Mouse (Mus musculus) forebrain, embryonic 15.5 days (tissue): Measurements from ENCODE around the gene Mesd. TPM values are rescaled to one million over a fixed set of nuclear protein-coding genes. Genes with fewer than 3 reads are reported as not detected.

Experiments used
- ATAC-seq: fragments of 200-750 bp; cut with Nextera tagmentation; replicated peaks from 2 replicates; pipeline ENCODE4 v1.8.0; 2017; ENCODE audit warnings: mild to moderate bottlenecking, moderate TSS enrichment, moderate library complexity
- H3K27ac ChIP-seq: fragments of 300-500 bp; sonication (generic); replicated peaks from 2 replicates; pipeline ENCODE4 v1.5.1; 2015; ENCODE audit warnings: mild to moderate bottlenecking, inconsistent platforms
- H3K27me3 ChIP-seq: fragments of 300-500 bp; sonication (generic); 2 replicates; pipeline ENCODE4 v1.6.1; 2015; ENCODE audit warnings: inconsistent platforms
- H3K36me3 ChIP-seq: fragments of 300-500 bp; sonication (generic); 2 replicates; pipeline ENCODE4 v1.6.1; 2015; ENCODE audit warnings: mild to moderate bottlenecking, inconsistent platforms
- H3K4me1 ChIP-seq: fragments of 300-500 bp; sonication (generic); 2 replicates; pipeline ENCODE4 v1.6.1; 2015; ENCODE audit warnings: inconsistent platforms
- H3K4me2 ChIP-seq: fragments of 300-500 bp; sonication (generic); replicated peaks from 2 replicates; pipeline ENCODE4 v1.6.1; 2015; ENCODE audit warnings: mild to moderate bottlenecking, inconsistent platforms
- H3K4me3 ChIP-seq: fragments of 300-500 bp; sonication (generic); 2 replicates; pipeline ENCODE4 v1.5.1; 2015; ENCODE audit warnings: mild to moderate bottlenecking, inconsistent platforms
- H3K9ac ChIP-seq: fragments of 300-500 bp; sonication (generic); replicated peaks from 2 replicates; pipeline ENCODE4 v1.6.1; 2015; ENCODE audit warnings: mild to moderate bottlenecking, inconsistent platforms
- H3K9me3 ChIP-seq: fragments of 300-500 bp; sonication (generic); 2 replicates; pipeline ENCODE4 v1.6.1; 2016; ENCODE audit warnings: inconsistent platforms
- WGBS: fragments of 180-500 bp; shearing (Covaris S2); methylation state at CpG from one replicate; pipeline ENCODE4 v1.1.7; 2015; ENCODE audit warnings: mixed read lengths; 5-methylcytosine and 5-hydroxymethylcytosine counted together
- polyA plus RNA-seq: library from polyadenylated mRNA; unstranded; fragments of >200 nt; fragmentation: Nextera tagmentation; extraction: Ambion mirVana; gene quantifications from 2 replicates; pipeline ENCODE4 v1.2.1, GENCODE M21; 2015

Mesd gene
- polyA plus RNA-seq, 1 experiment from 2014 or later: 73.2 TPM

DNA sequence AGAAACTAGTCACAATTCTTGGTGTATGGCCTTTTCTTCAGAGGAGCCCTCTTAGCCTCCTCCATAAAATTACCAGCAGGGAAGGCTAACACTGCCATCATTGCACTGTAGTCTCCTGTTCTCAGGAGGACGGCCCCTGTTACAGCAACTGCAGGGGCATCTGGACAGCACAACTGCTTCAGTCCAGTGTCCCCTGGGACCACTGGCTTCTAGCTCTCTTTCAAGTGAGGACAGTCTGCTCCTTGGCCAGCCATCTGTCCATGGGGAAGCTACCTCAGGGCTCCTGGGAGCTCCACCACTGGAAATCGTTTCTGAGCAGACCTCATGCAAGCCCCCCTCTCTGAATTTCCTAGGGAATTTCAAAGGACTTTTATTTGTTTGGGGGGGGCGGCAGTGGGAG lies 16.3 kb downstream of the Mesd start:
- H3K4me1 ChIP-seq: no peaks in the 10 kb centered on the region
- H3K4me2 ChIP-seq: no peak overlapping the region
- H3K9ac ChIP-seq: no peak overlapping the region
- WGBS: 87% methylated on average over 3 of the region's 3 CpGs
- ATAC-seq: no peak
- no peak overlapping the region for H3K27ac ChIP-seq
- H3K36me3 ChIP-seq: peaks cover 31% of the 10 kb centered on the region
- H3K4me3 ChIP-seq: no peak overlapping the region
- no peaks in the 10 kb centered on the region for H3K9me3 ChIP-seq
- H3K27me3 ChIP-seq: no peaks in the 10 kb centered on the region

DNA sequence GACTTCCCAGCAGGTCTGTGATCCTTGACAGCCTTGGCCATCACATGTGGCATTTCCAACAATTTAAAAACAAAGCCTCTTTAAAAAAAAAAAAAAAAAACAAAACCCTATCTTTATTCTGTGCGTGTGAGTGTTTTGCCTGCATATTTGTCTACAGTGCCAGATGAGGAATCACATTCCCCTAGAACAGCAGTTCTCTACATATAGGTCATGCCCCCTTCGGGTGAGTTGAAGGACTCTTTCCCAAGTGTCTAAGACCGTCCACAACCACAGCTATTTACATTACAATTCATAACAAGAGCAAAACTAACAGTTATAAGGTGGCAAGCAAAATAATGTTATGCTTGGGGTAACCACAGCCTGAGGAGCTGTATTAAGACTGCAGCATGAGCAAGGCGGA lies 17.2 kb downstream of the Mesd start:
- WGBS: 84% methylated on average over 4 of the region's 4 CpGs
- no peak overlapping the region for H3K4me2 ChIP-seq
- no peak overlapping the region for H3K27ac ChIP-seq
- H3K4me3 ChIP-seq: no peak overlapping the region
- no peaks in the 10 kb centered on the region for H3K9me3 ChIP-seq
- peaks cover 28% of the 10 kb centered on the region for H3K36me3 ChIP-seq
- no peaks in the 10 kb centered on the region for H3K27me3 ChIP-seq
- ATAC-seq: no peak
- no peaks in the 10 kb centered on the region for H3K4me1 ChIP-seq
- no peak overlapping the region for H3K9ac ChIP-seq

- Histone ChIP-seq H3K27ac (no peak overlapping the region), H3K9ac (no peak overlapping the region), H3K9me3 (no peaks in the 10 kb centered on the region), H3K4me2 (no peak overlapping the region), H3K4me3 (no peak overlapping the region), H3K36me3 (peaks cover 23% of the 10 kb centered on the region), H3K27me3 (no peaks in the 10 kb centered on the region), H3K4me1 (no peaks in the 10 kb centered on the region)
- WGBS: 75% methylated on average over 5 of the region's 5 CpGs
- ATAC-seq: no peak
These were observed 18.3 kb downstream of the Mesd start for GRCm38 (mm10) chr7:83902296-83903145.

GRCm38 (mm10) chr7:83904831-83905230 lies 20.6 kb downstream of the Mesd start:
- Histone ChIP-seq H3K36me3 (peaks cover 3% of the 10 kb centered on the region; the same call in 1 of the 2 replicates), H3K9ac (no peak overlapping the region), H3K27me3 (no peaks in the 10 kb centered on the region), H3K4me2 (no peak overlapping the region), H3K4me3 (no peak overlapping the region), H3K27ac (no peak overlapping the region), H3K4me1 (no peaks in the 10 kb centered on the region), H3K9me3 (no peaks in the 10 kb centered on the region)
- WGBS: 96% methylated on average over 3 of the region's 3 CpGs
- no peak for ATAC-seq

GRCm38 (mm10) chr7:83911909-83912308 lies 27.6 kb downstream of the Mesd start:
- 86% methylated on average over 3 of the region's 3 CpGs for WGBS
- no peak for ATAC-seq
- H3K9ac ChIP-seq: no peak overlapping the region

GRCm38 (mm10) chr7:83913405-83913932 lies 29.2 kb downstream of the Mesd start:
- no peak for ATAC-seq
- Histone ChIP-seq H3K4me1 (no peaks in the 10 kb centered on the region), H3K9me3 (no peaks in the 10 kb centered on the region), H3K9ac (no peak overlapping the region), H3K27me3 (no peaks in the 10 kb centered on the region), H3K36me3 (no peaks in the 10 kb centered on the region), H3K4me3 (no peak overlapping the region), H3K4me2 (no peak overlapping the region), H3K27ac (no peak overlapping the region)
- 93% methylated on average over 6 of the region's 6 CpGs for WGBS

More at GRCm38 (mm10) chr7:83911909-83912308, 27.6 kb downstream of the Mesd start:
- Histone ChIP-seq H3K27me3 (no peaks in the 10 kb centered on the region), H3K9me3 (no peaks in the 10 kb centered on the region), H3K4me2 (no peak overlapping the region), H3K27ac (no peak overlapping the region), H3K36me3 (no peaks in the 10 kb centered on the region), H3K4me1 (no peaks in the 10 kb centered on the region), H3K4me3 (no peak overlapping the region)

GRCm38 (mm10) chr7:83913995-83914394 lies 29.7 kb downstream of the Mesd start:
- Histone ChIP-seq H3K9ac (no peak overlapping the region), H3K4me3 (no peak overlapping the region), H3K4me2 (no peak overlapping the region), H3K27me3 (no peaks in the 10 kb centered on the region), H3K9me3 (no peaks in the 10 kb centered on the region), H3K27ac (no peak overlapping the region), H3K4me1 (no peaks in the 10 kb centered on the region), H3K36me3 (no peaks in the 10 kb centered on the region)
- WGBS: 81% methylated on average over 9 of the region's 9 CpGs
- no peak for ATAC-seq

GRCm38 (mm10) chr7:83914566-83914965 lies 30.3 kb downstream of the Mesd start:
- Histone ChIP-seq H3K27ac (no peak overlapping the region), H3K27me3 (no peaks in the 10 kb centered on the region), H3K9ac (no peak overlapping the region), H3K9me3 (no peaks in the 10 kb centered on the region), H3K4me3 (no peak overlapping the region), H3K36me3 (no peaks in the 10 kb centered on the region), H3K4me1 (no peaks in the 10 kb centered on the region), H3K4me2 (no peak overlapping the region)
- WGBS: 0% methylated on average over 3 of the region's 3 CpGs
- 0 out of 2 replicates have a peak, but pooled peaks have one; percentile 60 for ATAC-seq

- no peak overlapping the region for H3K4me2 ChIP-seq
These were observed 36.0 kb downstream of the Mesd start for GRCm38 (mm10) chr7:83920241-83920640.

GRCm38 (mm10) chr7:83921637-83922036 lies 37.4 kb downstream of the Mesd start:
- Histone ChIP-seq H3K4me1 (no peaks in the 10 kb centered on the region), H3K4me3 (no peak overlapping the region)

More at GRCm38 (mm10) chr7:83920241-83920640, 36.0 kb downstream of the Mesd start:
- H3K9ac ChIP-seq: no peak overlapping the region
- H3K4me3 ChIP-seq: no peak overlapping the region
- no peaks in the 10 kb centered on the region for H3K9me3 ChIP-seq
- ATAC-seq: no peak
- no peaks in the 10 kb centered on the region for H3K36me3 ChIP-seq
- no peak overlapping the region for H3K27ac ChIP-seq
- 70% methylated on average over 4 of the region's 4 CpGs for WGBS
- no peaks in the 10 kb centered on the region for H3K4me1 ChIP-seq
- no peaks in the 10 kb centered on the region for H3K27me3 ChIP-seq

DNA sequence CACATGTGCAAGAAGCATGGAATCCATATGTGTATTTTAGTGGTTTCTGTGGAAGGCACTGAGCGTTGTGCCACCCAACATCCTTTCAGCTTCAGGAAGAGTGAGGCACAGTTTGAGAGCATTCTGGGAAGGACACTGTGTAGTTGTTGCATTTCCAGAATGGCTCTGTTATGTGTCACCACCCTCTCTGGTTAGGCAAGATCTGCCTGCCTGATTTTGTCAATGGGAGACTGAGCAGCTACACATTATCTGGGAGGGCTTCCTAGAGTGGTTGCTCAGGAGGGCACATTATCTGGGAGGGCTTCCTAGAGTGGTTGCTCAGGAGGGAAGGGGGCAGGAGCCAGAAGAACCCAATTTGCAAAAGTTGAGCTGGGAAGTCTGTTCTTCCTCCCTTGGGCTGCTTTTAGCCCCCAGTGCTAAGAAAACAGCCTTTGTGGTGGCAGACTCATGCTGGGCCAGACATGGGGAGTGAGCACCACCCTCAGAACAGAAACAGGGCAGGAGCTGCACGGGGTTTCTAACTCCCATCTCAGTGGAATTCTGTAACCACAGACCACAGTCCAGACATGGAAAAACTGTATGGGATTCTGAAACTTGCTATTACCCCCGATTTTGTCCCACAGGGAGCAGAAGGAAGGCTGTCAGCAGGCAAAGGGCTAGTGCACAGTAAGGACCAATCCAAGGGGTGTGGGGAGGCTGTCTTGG lies 54.9 kb downstream of the Mesd start:
- no peak overlapping the region for H3K9ac ChIP-seq
- no peaks in the 10 kb centered on the region for H3K9me3 ChIP-seq
- H3K4me3 ChIP-seq: no peak overlapping the region
- H3K4me1 ChIP-seq: no peaks in the 10 kb centered on the region
- 73% methylated on average over 3 of the region's 3 CpGs for WGBS
- no peak overlapping the region for H3K4me2 ChIP-seq
- no peaks in the 10 kb centered on the region for H3K36me3 ChIP-seq
- H3K27me3 ChIP-seq: no peaks in the 10 kb centered on the region
- ATAC-seq: no peak
- H3K27ac ChIP-seq: no peak overlapping the region

More at GRCm38 (mm10) chr7:83921637-83922036, 37.4 kb downstream of the Mesd start:
- Histone ChIP-seq H3K9ac (no peak overlapping the region), H3K9me3 (no peaks in the 10 kb centered on the region), H3K4me2 (no peak overlapping the region), H3K27ac (no peak overlapping the region), H3K36me3 (no peaks in the 10 kb centered on the region), H3K27me3 (no peaks in the 10 kb centered on the region)
- no peak for ATAC-seq
- 30% methylated on average over 3 of the region's 3 CpGs for WGBS

DNA sequence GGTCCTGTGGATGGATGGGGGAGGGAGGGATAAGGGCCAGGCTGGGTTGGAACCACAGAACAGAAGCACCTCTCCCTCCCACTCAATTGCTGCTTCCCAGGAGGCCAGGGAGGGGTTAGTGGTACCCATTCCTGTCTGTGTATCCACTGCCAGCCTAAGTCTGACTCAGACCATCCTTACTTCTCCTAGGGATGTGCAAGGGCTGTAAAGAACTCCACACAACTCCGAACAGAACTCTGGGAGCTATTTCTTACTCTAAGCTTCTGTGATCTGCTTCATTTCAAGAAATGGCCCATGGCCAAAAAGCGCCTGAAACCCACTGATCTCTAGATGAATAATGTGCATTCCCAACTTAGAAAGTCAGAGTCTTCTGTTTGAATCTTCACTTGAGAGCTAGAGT lies 55.9 kb downstream of the Mesd start:
- H3K27ac ChIP-seq: no peak overlapping the region
- ATAC-seq: no peak
- H3K36me3 ChIP-seq: no peaks in the 10 kb centered on the region
- no peak overlapping the region for H3K4me3 ChIP-seq
- 84% methylated on average over 2 of the region's 2 CpGs for WGBS
- H3K9me3 ChIP-seq: no peaks in the 10 kb centered on the region
- no peaks in the 10 kb centered on the region for H3K27me3 ChIP-seq
- H3K4me1 ChIP-seq: no peaks in the 10 kb centered on the region
- no peak overlapping the region for H3K4me2 ChIP-seq
- H3K9ac ChIP-seq: no peak overlapping the region
